Comparison of ENCODE assay signal across 20 mouse cellular contexts in genomic region chr8:109640410-109640809, GRCm38 (mm10). TPM values are rescaled to one million over a fixed set of nuclear protein-coding genes. Genes with fewer than 3 reads are reported as not detected.
"Had no signal": no experiment of that assay in that cellular context is flagged by ENCODE, and none has a peak within 500 bp of the region (broad histone marks: within the 10 kb centered on the region; RNA-seq: fewer than 3 reads in every experiment).

No protein-coding gene starts in this region.

- H3K36me3 ChIP-seq: liver, embryonic 13.5 days; midbrain, embryonic 10.5 days; midbrain, embryonic 13.5 days had no signal

- H3K9ac ChIP-seq: liver, embryonic 13.5 days; midbrain, embryonic 13.5 days had no signal

- H3K4me3 ChIP-seq: liver, embryonic 13.5 days; megakaryocyte, embryonic 14.5 days; midbrain, embryonic 10.5 days; midbrain, embryonic 13.5 days had no signal

- H3K9me3 ChIP-seq: liver, embryonic 13.5 days; megakaryocyte, embryonic 14.5 days; midbrain, embryonic 10.5 days; midbrain, embryonic 13.5 days had no signal

- H3K4me2 ChIP-seq: liver, embryonic 13.5 days; midbrain, embryonic 13.5 days had no signal

- H3K27me3 ChIP-seq: liver, embryonic 13.5 days; midbrain, embryonic 13.5 days had no signal

- ATAC-seq: lung, postnatal 0 days; midbrain, embryonic 13.5 days; midbrain, embryonic 16.5 days had no signal

- DNase-seq: kidney, adult 11 months; kidney, adult 8-10 months; kidney, postnatal 25 days; left cerebral cortex, postnatal 4 days; liver, embryonic 13.5 days; lung, adult 2 months; lung, postnatal 36 days; thymus, adult 2 months; thymus, postnatal 14 days; thymus, postnatal 4 days had no signal

- H3K4me1 ChIP-seq: liver, embryonic 13.5 days; midbrain, embryonic 10.5 days; midbrain, embryonic 13.5 days had no signal

- H3K27ac ChIP-seq: liver, embryonic 13.5 days; midbrain, embryonic 10.5 days; midbrain, embryonic 13.5 days; stomach, postnatal 0 days had no signal

RNA-seq across cellular contexts. Expression of gene Pkd1l3, which starts 26.1 kb away (rescaled TPM):
- total RNA-seq: liver, adult 2 months; monocyte, adult 5-6 weeks had no signal
- polyA plus RNA-seq: liver, adult 2 months; neural tube, embryonic 11.5 days; stomach, embryonic 14.5 days; stomach, postnatal 0 days had no signal
